Mouse (Mus musculus) CH12.LX (cell line): ENCODE measurements around the gene Calcoco1. TPM values are rescaled to one million over a fixed set of nuclear protein-coding genes. Genes with fewer than 3 reads are reported as not detected.
A peak's percentile ranks its signal among the peaks of the same experiment; 100 is the strongest.

Experiments
- DNase-seq: peaks from one replicate; pipeline ENCODE4 v3.0.0-alpha.2; 2013; ENCODE audit errors: extremely low read depth
- H3K27ac ChIP-seq: 2 replicates; pipeline ENCODE4 v1.5.1; 2012; ENCODE audit warnings: low read depth, mild to moderate bottlenecking, control low read depth, moderate library complexity; ENCODE audit not compliant: insufficient read depth
- H3K27me3 ChIP-seq: replicated peaks from 2 replicates; pipeline ENCODE3; 2012; ENCODE audit warnings: inconsistent platforms
- H3K36me3 ChIP-seq, 2 experiments: replicated peaks in 1 of 2; 2 replicates each; pipeline versions ENCODE3 to v1.6.1; 2012; ENCODE audit warnings: inconsistent platforms in 1 of 2, low read length in 1 of 2, mild to moderate bottlenecking in 1 of 2, mixed read lengths in 1 of 2, moderate library complexity in 1 of 2; ENCODE audit not compliant: control insufficient read depth in 1 of 2, insufficient read depth in 1 of 2
- H3K4me1 ChIP-seq, 2 experiments: 2 replicates each; pipeline ENCODE4 v1.6.1; 2012; ENCODE audit warnings: inconsistent platforms in 1 of 2, moderate library complexity in 1 of 2; ENCODE audit not compliant: insufficient read depth in 2 of 2, control insufficient read depth in 1 of 2
- H3K4me2 ChIP-seq: 2 replicates; pipeline ENCODE4 v1.6.1; 2012; ENCODE audit warnings: low read depth, mild to moderate bottlenecking, control low read depth; ENCODE audit not compliant: poor library complexity, insufficient read depth, severe bottlenecking
- H3K4me3 ChIP-seq, 3 experiments: fragments of 150-350 bp in 1 of 3; sonication (generic) in 1 of 3; replicated peaks in 1 of 3; 2 replicates each; pipeline versions ENCODE3 to v1.5.1; 2011 to 2012; ENCODE audit warnings: low read depth in 2 of 3, low read length in 2 of 3, mild to moderate bottlenecking in 2 of 3, moderate library complexity in 2 of 3, control low read depth in 1 of 3, improper control_type of control experiment in 1 of 3, inconsistent platforms in 1 of 3, mixed read lengths in 1 of 3; ENCODE audit not compliant: poor library complexity in 1 of 3
- H3K79me2 ChIP-seq: replicated peaks from 2 replicates; pipeline ENCODE4 v1.6.1; 2012; ENCODE audit warnings: mild to moderate bottlenecking, moderate library complexity; ENCODE audit not compliant: control insufficient read depth, poor library complexity, insufficient read depth, severe bottlenecking; ENCODE audit errors: extremely low read depth
- H3K9ac ChIP-seq: 2 replicates; pipeline ENCODE4 v1.6.1; 2012; ENCODE audit warnings: low read depth, mild to moderate bottlenecking, control low read depth, moderate library complexity; ENCODE audit not compliant: insufficient read depth
- H3K9me3 ChIP-seq: replicated peaks from 2 replicates; pipeline ENCODE3; 2012; ENCODE audit warnings: low read length, inconsistent platforms, mixed read lengths
- CTCF ChIP-seq, 2 experiments: IDR thresholded peaks in 1 of 2; conservative IDR thresholded peaks in 1 of 2; 2 replicates each; pipeline ENCODE4 v1.5.1; 2011 to 2012; ENCODE audit warnings: low read depth in 2 of 2, low read length in 2 of 2, improper control_type of control experiment in 1 of 2, inconsistent platforms in 1 of 2, mild to moderate bottlenecking in 1 of 2, moderate library complexity in 1 of 2
- E2F4 ChIP-seq: IDR thresholded peaks from 2 replicates; pipeline ENCODE4 v1.6.1; 2011; ENCODE audit warnings: low read depth, low read length, improper control_type of control experiment; ENCODE audit not compliant: insufficient replicate concordance
- ELF1 ChIP-seq: IDR thresholded peaks from 2 replicates; pipeline ENCODE4 v1.6.1; 2014; ENCODE audit warnings: low read depth, mild to moderate bottlenecking, inconsistent platforms, low read length, improper control_type of control experiment
- HCFC1 ChIP-seq: IDR thresholded peaks from 2 replicates; pipeline ENCODE4 v1.6.1; 2012; ENCODE audit warnings: low read depth, mild to moderate bottlenecking, inconsistent platforms, low read length, improper control_type of control experiment
- MAX ChIP-seq: IDR thresholded peaks from 2 replicates; pipeline ENCODE4 v1.6.1; 2011; ENCODE audit warnings: low read length, improper control_type of control experiment
- MEF2A ChIP-seq: IDR thresholded peaks from 2 replicates; pipeline ENCODE4 v1.6.1; 2014; ENCODE audit warnings: low read depth, mild to moderate bottlenecking, inconsistent platforms, low read length, improper control_type of control experiment, borderline replicate concordance
- MYC ChIP-seq: IDR thresholded peaks from 2 replicates; pipeline ENCODE4 v1.6.1; 2011; ENCODE audit warnings: low read depth, mild to moderate bottlenecking, improper control_type of control experiment, low read length
- NRF1 ChIP-seq: IDR thresholded peaks from 2 replicates; pipeline ENCODE4 v1.6.1; 2014; ENCODE audit warnings: low read depth, mild to moderate bottlenecking, inconsistent platforms, low read length, improper control_type of control experiment, moderate library complexity
- PAX5 ChIP-seq: IDR thresholded peaks from 2 replicates; pipeline ENCODE4 v1.6.1; 2012; ENCODE audit warnings: low read length, inconsistent platforms, mixed read lengths
- POLR2A ChIP-seq: IDR thresholded peaks from 2 replicates; pipeline ENCODE4 v1.6.1; 2011; ENCODE audit warnings: low read depth, mild to moderate bottlenecking, improper control_type of control experiment, low read length
- POLR2AphosphoS2 ChIP-seq: IDR thresholded peaks from 2 replicates; pipeline ENCODE4 v1.6.1; 2011; ENCODE audit warnings: low read depth, low read length, improper control_type of control experiment
- RAD21 ChIP-seq: IDR thresholded peaks from 2 replicates; pipeline ENCODE4 v1.6.1; 2011; ENCODE audit warnings: low read depth, mild to moderate bottlenecking, low read length, improper control_type of control experiment, moderate library complexity
- SMC3 ChIP-seq: IDR thresholded peaks from 2 replicates; pipeline ENCODE4 v1.6.1; 2011; ENCODE audit warnings: low read depth, low read length, improper control_type of control experiment
- UBTF ChIP-seq: IDR thresholded peaks from 2 replicates; pipeline ENCODE4 v1.6.1; 2012; ENCODE audit warnings: low read depth, mild to moderate bottlenecking, inconsistent platforms, low read length, improper control_type of control experiment, moderate library complexity
- dilution Hi-C: fragments of 300-500 bp; cut with MboI; formaldehyde crosslinking; loops from 2 replicates; pipeline ENCODE4 v1.14.3; 2020; ENCODE audit warnings: low sequenced_read_pairs; ENCODE audit not compliant: extremely low pct_unique_long_range_greater_than_20kb, extremely low pct_ligation_motif_present
- in situ Hi-C: fragments of 300-500 bp; cut with MboI; formaldehyde crosslinking; loops from 3 replicates; pipeline ENCODE4 v1.14.3; 2019; ENCODE audit warnings: low sequenced_read_pairs, low pct_ligation_motif_present, low pct_unique_long_range_greater_than_20kb, mixed read lengths
- polyA plus RNA-seq: library from polyadenylated mRNA; unstranded; fragments of >175 nt; gene quantifications from 2 replicates; pipeline ENCODE4 v1.2.1, GENCODE M21; 2012; ENCODE audit warnings: low read depth; ENCODE audit not compliant: insufficient read length
- total RNA-seq, 2 experiments: library from RNA; depleted of rRNA; stranded (reverse); fragments of 300-350 nt in 1 of 2; fragments of >200 nt in 1 of 2; gene quantifications; 2 replicates each; pipeline ENCODE4 v1.2.3; 2012 to 2014

Calcoco1 gene
- total and polyA plus RNA-seq, 3 experiments = 3.6 to 8.5 (median 7.6) TPM

GRCm38 (mm10) chr15:102669571-102669970 is 52.4 kb downstream of the Calcoco1 start:
- peaks cover 5% of the 10 kb centered on the region for H3K9me3 ChIP-seq
- TF ChIP-seq PAX5 (no peak), POLR2AphosphoS2 (0 out of 2 replicates have a peak, but pooled peaks have one; percentile 2), MAX (peak; percentile 44; the same call in 1 of the 2 replicates), MYC (peak; percentile 46; the same call in 1 of the 2 replicates)
- dilution Hi-C loops = no loop called here

GRCm38 (mm10) chr15:102665494-102665893 is 56.5 kb downstream of the Calcoco1 start:
- Histone ChIP-seq H3K9ac (no peak overlapping the region), H3K4me2 (no peak overlapping the region), H3K9me3 (no peaks in the 10 kb centered on the region), H3K4me1 (peaks cover 10 to 69% of the 10 kb centered on the region in 2 experiments), H3K79me2 (peaks cover 23% of the 10 kb centered on the region), H3K4me3 (no peak overlapping the region), H3K27ac (no peak overlapping the region), H3K36me3 (peaks cover 65 to 88% of the 10 kb centered on the region in 2 experiments), H3K27me3 (no peaks in the 10 kb centered on the region)
- DNase-seq = peak; percentile 91
- dilution Hi-C loops (no loop called here), in situ Hi-C loops (loop anchor here (10.0 kb wide), 1 partner anchor 121 kb away; no protein-coding TSS in a partner anchor)
- TF ChIP-seq SMC3 = peak; percentile 34
- TF ChIP-seq HCFC1 = no peak
- peak; percentile 15; the same call in 1 of the 2 replicates for TF ChIP-seq ELF1
- no peak for TF ChIP-seq E2F4
- TF ChIP-seq RAD21 = peak; percentile 54
- no peak for TF ChIP-seq MEF2A
- no peak for TF ChIP-seq MAX
- no peak for TF ChIP-seq UBTF
- TF ChIP-seq MYC = no peak
- 0 out of 2 replicates have a peak, but pooled peaks have one; percentile 19 for TF ChIP-seq POLR2A
- TF ChIP-seq NRF1 = no peak
- peak; percentile 79 to 92 for TF ChIP-seq CTCF (conservative IDR thresholded peaks at IDR 0.05 in 1 of 2, IDR thresholded peaks at IDR 0.05 in 1 of 2; ENCODE audit: low read depth in 2 of 2, low read length in 2 of 2)

More at GRCm38 (mm10) chr15:102669571-102669970, 52.4 kb downstream of the Calcoco1 start:
- H3K4me3 ChIP-seq = peak overlapping the region; percentile 57 to 81 (median 73)
- H3K4me1 ChIP-seq = peaks cover 8 to 57% of the 10 kb centered on the region in 2 experiments
- H3K27ac ChIP-seq = no peak overlapping the region
- H3K79me2 ChIP-seq = peaks cover 26% of the 10 kb centered on the region
- peak overlapping the region; percentile 84 for H3K4me2 ChIP-seq
- DNase-seq = no peak
- in situ Hi-C loops = loop anchor here (10.0 kb wide), 1 partner anchor 125 kb away; no protein-coding TSS in a partner anchor
- no peaks in the 10 kb centered on the region for H3K27me3 ChIP-seq
- H3K9ac ChIP-seq = peak overlapping the region; percentile 99
- H3K36me3 ChIP-seq = peaks cover 36 to 50% of the 10 kb centered on the region in 2 experiments
